Mouse (Mus musculus): ENCODE results near the gene Rtkn. TPM values are rescaled to one million over a fixed set of nuclear protein-coding genes. Genes with fewer than 3 reads are reported as not detected.

Gene Rtkn
- polyA plus RNA-seq, 1 experiment from 2014 or later: 31.9 TPM

GRCm38 (mm10) chr6:83104158-83104557, 31.1 kb upstream of the Rtkn start:
- 84% methylated on average over 4 of the region's 4 CpGs for WGBS
- Histone ChIP-seq H3K9me3 (no peaks in the 10 kb centered on the region), H3K27ac (no peak overlapping the region), H3K4me3 (replicated peaks) (no peak overlapping the region), H3K4me1 (peaks cover 31% of the 10 kb centered on the region), H3K27me3 (replicated peaks) (no peaks in the 10 kb centered on the region), H3K36me3 (no peaks in the 10 kb centered on the region), H3K4me2 (no peak overlapping the region), H3K9ac (no peak overlapping the region)
- ATAC-seq (ENCODE audit: insufficient read depth, low FRiP score, low read depth): no peak

DNA sequence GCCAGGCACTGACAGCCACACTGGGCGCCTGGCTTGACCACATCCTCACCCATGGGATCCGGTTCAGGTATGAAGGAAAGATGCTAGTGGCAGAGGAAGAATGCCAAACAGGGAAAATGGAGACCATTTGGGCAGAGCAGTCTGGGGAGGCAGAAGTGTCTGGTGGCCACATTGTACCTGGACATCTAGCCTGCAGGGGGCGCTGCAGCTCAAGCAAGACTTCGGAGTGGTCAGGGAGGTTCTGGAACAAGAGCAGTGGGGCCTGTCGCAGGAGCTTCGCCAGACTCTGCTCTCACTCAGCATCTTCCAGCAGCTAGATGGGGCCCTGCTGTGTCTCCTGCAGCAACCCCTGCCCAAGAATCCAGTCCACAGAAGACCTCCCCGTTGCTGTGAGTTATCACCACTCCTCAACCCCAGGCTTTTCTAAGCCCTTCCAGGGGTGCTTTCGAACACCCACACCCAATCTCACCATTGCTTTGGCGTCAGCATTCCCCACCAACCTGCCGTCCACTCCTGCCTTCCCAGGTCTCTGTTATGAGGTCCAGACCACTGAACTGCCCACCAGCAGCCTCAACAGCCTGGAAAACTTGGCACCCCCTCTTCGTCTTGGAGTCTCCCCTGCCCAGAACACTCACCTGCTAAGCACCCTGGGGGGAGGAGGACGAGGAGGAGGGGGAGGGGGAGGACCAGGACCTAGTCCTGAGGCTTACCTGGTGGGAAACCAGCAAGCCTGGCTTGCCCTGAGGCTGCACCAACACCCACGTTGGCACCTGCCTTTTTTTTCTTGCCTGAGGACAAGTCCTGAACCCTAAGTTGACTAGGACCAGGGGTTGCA, 27.5 kb upstream of the Rtkn start:
- H3K9ac ChIP-seq: peak overlapping the region; percentile 94; the same call in 1 of the 2 replicates
- no peaks in the 10 kb centered on the region for H3K9me3 ChIP-seq
- peak overlapping the region; percentile 85; the same call in 1 of the 2 replicates for H3K27ac ChIP-seq

DNA sequence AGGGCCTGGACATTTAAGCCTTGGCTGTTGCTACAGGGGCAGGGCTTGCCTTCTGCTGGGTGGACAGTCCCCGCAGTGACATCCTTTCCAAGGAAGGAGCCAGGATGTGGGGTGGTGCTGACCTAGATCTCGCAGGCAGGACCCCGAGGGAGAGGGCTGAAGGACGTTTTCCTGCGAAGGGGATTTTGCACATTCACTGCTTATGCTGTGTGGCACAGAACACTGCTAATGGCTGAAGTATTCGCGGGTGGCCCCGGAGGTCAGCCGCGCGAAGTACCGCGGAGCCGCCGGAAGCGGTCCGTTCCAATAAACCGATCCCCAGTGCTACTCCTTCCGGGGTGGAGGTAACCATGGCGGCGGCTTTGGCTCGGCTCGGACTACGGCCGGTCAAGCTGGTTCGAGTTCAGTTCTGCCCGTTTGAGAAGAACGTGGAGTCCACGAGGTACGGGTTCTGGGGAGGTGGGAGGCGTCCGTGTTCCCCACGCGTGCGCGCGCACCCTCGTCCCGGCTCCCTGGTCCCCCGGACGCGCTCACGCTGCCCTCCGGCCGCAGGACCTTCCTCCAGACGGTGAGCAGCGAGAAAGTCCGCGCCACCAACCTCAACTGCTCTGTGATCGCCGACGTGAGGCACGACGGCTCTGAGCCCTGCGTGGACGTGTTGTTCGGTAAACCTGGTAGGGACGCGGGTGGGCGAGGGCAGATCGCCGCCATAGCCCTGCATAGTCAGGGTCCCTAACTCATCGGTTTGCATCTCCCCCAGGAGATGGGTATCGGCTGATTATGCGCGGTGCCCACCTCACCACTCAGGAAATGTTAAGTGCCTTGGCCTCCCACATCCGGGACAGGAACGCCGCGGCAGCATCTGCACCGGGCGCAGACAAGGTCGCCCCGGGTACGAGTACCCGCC, 26.2 kb upstream of the Rtkn start, which contains the start of gene Mrpl53:
TSS of gene Mrpl53 (plus strand) at position 279 of the 907 bp plus-strand sequence.
- peak; percentile 88 for ATAC-seq (ENCODE audit: insufficient read depth, low FRiP score, low read depth)
- Histone ChIP-seq H3K27ac (peak within 1 kb of the TSS; percentile 85), H3K36me3 (no peaks in the 10 kb centered on the region), H3K9ac (peak within 1 kb of the TSS; percentile 94), H3K4me3 (replicated peaks) (peak within 1 kb of the TSS; percentile 88), H3K9me3 (no peaks in the 10 kb centered on the region), H3K4me1 (peaks cover 18% of the 10 kb centered on the region), H3K27me3 (replicated peaks) (no peaks in the 10 kb centered on the region), H3K4me2 (peak within 1 kb of the TSS; percentile 91)
- WGBS: under 1% methylated on average over 76 of the region's 76 CpGs

More for the DNA sequence above, 27.5 kb upstream of the Rtkn start:
- peak overlapping the region; percentile 88 for H3K4me3 ChIP-seq (replicated peaks)
- H3K27me3 ChIP-seq (replicated peaks): no peaks in the 10 kb centered on the region
- no peak for ATAC-seq (ENCODE audit: insufficient read depth, low FRiP score, low read depth)
- H3K36me3 ChIP-seq: no peaks in the 10 kb centered on the region
- WGBS: 36% methylated on average over 13 of the region's 13 CpGs
- H3K4me2 ChIP-seq: peak overlapping the region; percentile 91
- peaks cover 25% of the 10 kb centered on the region for H3K4me1 ChIP-seq

GRCm38 (mm10) chr6:83111510-83112136, 23.6 kb upstream of the Rtkn start:
- Histone ChIP-seq H3K27ac (no peak overlapping the region), H3K27me3 (replicated peaks) (no peaks in the 10 kb centered on the region), H3K9me3 (no peaks in the 10 kb centered on the region), H3K4me1 (peaks cover 31% of the 10 kb centered on the region), H3K36me3 (peaks cover under 1% of the 10 kb centered on the region; the same call in 1 of the 2 replicates), H3K9ac (no peak overlapping the region), H3K4me2 (no peak overlapping the region), H3K4me3 (replicated peaks) (no peak overlapping the region)
- 82% methylated on average over 4 of the region's 4 CpGs for WGBS
- ATAC-seq (ENCODE audit: insufficient read depth, low FRiP score, low read depth): no peak

DNA sequence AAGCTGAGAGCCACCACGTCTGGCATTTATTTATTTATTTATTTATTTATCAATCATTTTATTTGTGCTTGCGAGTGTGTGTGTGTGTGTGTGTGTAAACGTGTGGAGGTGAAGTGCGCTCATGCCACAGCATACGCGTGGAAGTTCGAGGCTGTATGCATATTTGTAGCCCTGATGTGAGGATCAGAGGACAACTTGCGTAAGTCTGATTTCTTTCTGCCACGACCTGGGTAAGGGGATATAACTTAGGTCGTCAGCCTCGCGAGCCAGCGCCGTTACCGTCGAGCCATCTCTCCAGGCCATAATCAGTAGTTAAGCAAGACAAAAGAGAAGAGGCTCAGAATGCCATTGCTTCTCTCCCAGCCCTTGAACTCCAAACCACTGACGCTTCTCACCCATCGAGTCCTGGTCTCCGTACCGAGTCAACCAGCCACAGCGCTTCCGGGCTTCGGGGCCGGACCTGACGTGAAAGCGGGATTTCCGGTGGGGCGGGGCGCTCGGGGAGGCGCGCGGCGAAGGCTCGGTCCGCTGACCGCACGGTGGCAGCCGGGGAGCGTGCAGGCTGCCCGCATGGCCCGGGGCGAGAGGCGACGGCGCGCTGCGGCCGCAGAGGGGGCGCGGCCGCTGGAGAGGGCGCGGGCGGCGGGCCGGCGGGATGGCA, 20.1 kb upstream of the Rtkn start, which contains the start of gene Mogs:
TSS of gene Mogs (plus strand) at position 486 of the 661 bp plus-strand sequence.
- Histone ChIP-seq H3K27me3 (replicated peaks) (no peaks in the 10 kb centered on the region), H3K4me3 (replicated peaks) (peak within 1 kb of the TSS; percentile 68), H3K27ac (peak within 1 kb of the TSS; percentile 86), H3K9me3 (no peaks in the 10 kb centered on the region), H3K4me2 (peak within 1 kb of the TSS; percentile 88), H3K4me1 (peaks cover 34% of the 10 kb centered on the region), H3K36me3 (peaks cover 18% of the 10 kb centered on the region), H3K9ac (peak within 1 kb of the TSS; percentile 66)
- ATAC-seq (ENCODE audit: insufficient read depth, low FRiP score, low read depth): peak; percentile 90
- WGBS: under 1% methylated on average over 55 of the region's 58 CpGs

DNA sequence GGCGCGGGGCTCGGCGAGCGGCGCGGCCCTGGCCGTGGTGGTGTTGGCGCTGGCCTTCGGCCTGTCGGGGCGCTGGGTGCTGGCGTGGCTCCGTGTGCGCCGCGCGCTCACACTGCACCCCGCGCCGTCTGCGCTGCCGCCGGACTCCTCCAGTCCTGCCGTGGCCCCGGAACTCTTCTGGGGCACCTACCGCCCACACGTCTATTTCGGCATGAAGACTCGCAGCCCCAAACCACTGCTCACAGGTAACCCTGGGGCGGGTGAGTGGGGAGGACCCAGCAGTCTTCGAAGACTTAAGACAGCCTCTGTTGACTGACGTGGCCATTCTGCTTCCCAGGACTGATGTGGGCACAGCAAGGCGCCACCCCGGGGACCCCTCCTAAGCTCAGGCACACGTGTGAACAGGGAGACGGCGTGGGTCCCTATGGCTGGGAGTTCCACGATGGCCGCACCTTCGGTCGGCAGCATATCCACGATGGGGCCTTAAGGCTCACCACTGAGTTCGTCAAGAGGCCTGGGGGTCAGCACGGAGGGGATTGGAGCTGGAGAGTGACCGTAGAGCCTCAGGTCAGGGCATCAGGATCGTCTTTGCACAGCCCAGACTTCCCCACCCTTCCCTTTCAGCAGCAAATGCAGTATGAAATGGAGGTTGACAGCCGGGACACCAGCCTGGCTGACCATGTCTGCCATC, 19.4 kb upstream of the Rtkn start:
- Histone ChIP-seq H3K27ac (peak overlapping the region; percentile 86), H3K4me1 (peaks cover 39% of the 10 kb centered on the region), H3K9me3 (no peaks in the 10 kb centered on the region), H3K4me3 (replicated peaks) (peak overlapping the region; percentile 68), H3K9ac (peak overlapping the region; percentile 66), H3K36me3 (peaks cover 18% of the 10 kb centered on the region), H3K27me3 (replicated peaks) (no peaks in the 10 kb centered on the region), H3K4me2 (peak overlapping the region; percentile 88)
- 1% methylated on average over 38 of the region's 48 CpGs for WGBS
- peak; percentile 54 for ATAC-seq (ENCODE audit: insufficient read depth, low FRiP score, low read depth)

- peak overlapping the region; percentile 68 for H3K4me3 ChIP-seq (replicated peaks)
- H3K9me3 ChIP-seq: no peaks in the 10 kb centered on the region
- H3K27ac ChIP-seq: no peak overlapping the region
- peaks cover 18% of the 10 kb centered on the region for H3K36me3 ChIP-seq
- peaks cover 39% of the 10 kb centered on the region for H3K4me1 ChIP-seq
- peak overlapping the region; percentile 88 for H3K4me2 ChIP-seq
- WGBS: 65% methylated on average over 11 of the region's 11 CpGs
- peak overlapping the region; percentile 66; the same call in 1 of the 2 replicates for H3K9ac ChIP-seq
- no peak for ATAC-seq (ENCODE audit: insufficient read depth, low FRiP score, low read depth)
- no peaks in the 10 kb centered on the region for H3K27me3 ChIP-seq (replicated peaks)
Measured at GRCm38 (mm10) chr6:83116373-83117164, 18.7 kb upstream of the Rtkn start.

GRCm38 (mm10) chr6:83117165-83117438, 18.2 kb upstream of the Rtkn start:
- WGBS: 83% methylated on average over 4 of the region's 4 CpGs

DNA sequence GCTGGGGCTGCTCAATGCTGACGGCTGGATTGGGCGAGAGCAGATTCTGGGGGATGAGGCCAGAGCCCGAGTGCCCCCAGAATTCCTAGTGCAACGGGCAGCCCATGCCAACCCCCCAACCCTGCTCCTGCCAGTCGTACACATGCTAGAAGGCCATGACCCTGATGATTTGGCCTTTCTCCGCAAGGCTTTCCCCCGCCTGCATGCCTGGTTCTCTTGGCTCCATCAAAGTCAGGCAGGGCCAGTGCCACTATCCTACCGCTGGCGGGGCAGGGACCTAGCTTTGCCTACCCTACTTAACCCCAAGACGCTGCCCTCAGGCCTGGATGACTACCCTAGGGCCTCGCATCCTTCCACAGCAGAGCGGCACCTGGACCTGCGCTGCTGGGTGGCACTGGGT, 17.6 kb upstream of the Rtkn start:
- Histone ChIP-seq H3K4me3 (replicated peaks) (no peak overlapping the region), H3K27me3 (replicated peaks) (no peaks in the 10 kb centered on the region), H3K9ac (no peak overlapping the region), H3K27ac (no peak overlapping the region), H3K9me3 (no peaks in the 10 kb centered on the region), H3K4me2 (no peak overlapping the region), H3K36me3 (peaks cover 18% of the 10 kb centered on the region), H3K4me1 (peaks cover 46% of the 10 kb centered on the region)
- ATAC-seq (ENCODE audit: insufficient read depth, low FRiP score, low read depth): no peak
- 83% methylated on average over 13 of the region's 13 CpGs for WGBS

More at GRCm38 (mm10) chr6:83117165-83117438, 18.2 kb upstream of the Rtkn start:
- ATAC-seq (ENCODE audit: insufficient read depth, low FRiP score, low read depth): no peak
- no peaks in the 10 kb centered on the region for H3K9me3 ChIP-seq
- H3K4me2 ChIP-seq: peak overlapping the region; percentile 88; the same call in 1 of the 2 replicates
- no peak overlapping the region for H3K27ac ChIP-seq
- H3K9ac ChIP-seq: no peak overlapping the region
- H3K4me3 ChIP-seq (replicated peaks): no peak overlapping the region
- peaks cover 18% of the 10 kb centered on the region for H3K36me3 ChIP-seq
- no peaks in the 10 kb centered on the region for H3K27me3 ChIP-seq (replicated peaks)
- H3K4me1 ChIP-seq: peaks cover 40% of the 10 kb centered on the region

GRCm38 (mm10) chr6:83118369-83118768, 16.9 kb upstream of the Rtkn start:
- H3K27me3 ChIP-seq (replicated peaks): no peaks in the 10 kb centered on the region
- peaks cover 52% of the 10 kb centered on the region for H3K4me1 ChIP-seq
- H3K36me3 ChIP-seq: peaks cover 18% of the 10 kb centered on the region
- H3K9me3 ChIP-seq: no peaks in the 10 kb centered on the region
- no peak for ATAC-seq (ENCODE audit: insufficient read depth, low FRiP score, low read depth)
- H3K4me3 ChIP-seq (replicated peaks): no peak overlapping the region
- WGBS: 81% methylated on average over 11 of the region's 11 CpGs
- no peak overlapping the region for H3K27ac ChIP-seq
- H3K9ac ChIP-seq: no peak overlapping the region
- no peak overlapping the region for H3K4me2 ChIP-seq
